Mouse (Mus musculus): ENCODE data around the gene Tmem158.

DNA sequence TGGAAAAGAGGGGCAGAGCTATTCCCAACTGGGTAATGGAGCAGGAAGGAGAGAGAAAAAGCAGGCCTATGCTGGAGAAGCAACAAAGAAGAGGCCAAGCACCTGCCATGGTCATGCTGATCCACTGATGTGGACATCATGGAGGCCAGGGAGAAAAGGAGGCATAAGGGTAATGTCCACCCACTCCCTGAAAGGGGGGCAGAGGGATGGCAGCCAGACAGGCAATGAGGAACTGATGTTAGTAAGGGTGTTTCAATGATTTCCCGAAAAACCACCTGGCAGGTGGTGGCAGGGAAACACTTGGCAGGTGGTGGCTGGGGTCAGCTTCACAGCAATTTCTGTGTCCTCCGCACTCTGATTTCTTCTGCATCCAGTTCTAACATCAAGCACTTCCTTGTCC, 19.8 kb downstream of the Tmem158 start:
- TF ChIP-seq CTCF (IDR thresholded peaks at IDR 0.05; ENCODE audit: low read depth) (no peak), EP300 (IDR thresholded peaks at IDR 0.05; ENCODE audit: low read depth) (no peak)
